Mouse (Mus musculus): ENCODE measurements at regions not wholly inside any gene's neighbourhood (a gene's known extent, or its start where the extent isn't known, plus 50 kb on each side); places are given as distances from the start of the nearest gene placed in this dataset.

- H3K9ac ChIP-seq = no peak overlapping the region
- no peaks in the 10 kb centered on the region for H3K4me1 ChIP-seq
- no peak for ATAC-seq (ENCODE audit: low FRiP score, low read depth)
- 78% methylated on average over 4 of the region's 4 CpGs for WGBS
- H3K36me3 ChIP-seq = no peaks in the 10 kb centered on the region
- H3K4me3 ChIP-seq = no peak overlapping the region
- no peaks in the 10 kb centered on the region for H3K9me3 ChIP-seq
- H3K27me3 ChIP-seq (replicated peaks) = no peaks in the 10 kb centered on the region
- H3K4me2 ChIP-seq (replicated peaks) = no peak overlapping the region
- H3K27ac ChIP-seq = no peak overlapping the region
Measured at GRCm38 (mm10) chr16:75362095-75362494, 223.8 kb downstream of the Lipi start.

- no peak overlapping the region for H3K9ac ChIP-seq
Measured at GRCm38 (mm10) chr16:75360791-75361190, 225.1 kb downstream of the Lipi start.

GRCm38 (mm10) chr16:75353394-75353793, 232.5 kb downstream of the Lipi start:
- WGBS = 91% methylated on average over 1 of the region's 1 CpGs
- H3K4me2 ChIP-seq (replicated peaks) = no peak overlapping the region
- no peak overlapping the region for H3K27ac ChIP-seq
- no peak overlapping the region for H3K9ac ChIP-seq
- H3K4me3 ChIP-seq = no peak overlapping the region
- no peak for ATAC-seq (ENCODE audit: low FRiP score, low read depth)
- H3K4me1 ChIP-seq = no peaks in the 10 kb centered on the region
- no peaks in the 10 kb centered on the region for H3K36me3 ChIP-seq
- H3K9me3 ChIP-seq = no peaks in the 10 kb centered on the region
- H3K27me3 ChIP-seq (replicated peaks) = no peaks in the 10 kb centered on the region

More at GRCm38 (mm10) chr16:75360791-75361190, 225.1 kb downstream of the Lipi start:
- H3K36me3 ChIP-seq = no peaks in the 10 kb centered on the region
- no peak overlapping the region for H3K27ac ChIP-seq
- no peaks in the 10 kb centered on the region for H3K9me3 ChIP-seq
- no peaks in the 10 kb centered on the region for H3K4me1 ChIP-seq
- no peak overlapping the region for H3K4me2 ChIP-seq (replicated peaks)
- no peaks in the 10 kb centered on the region for H3K27me3 ChIP-seq (replicated peaks)
- no peak overlapping the region for H3K4me3 ChIP-seq
- WGBS = 93% methylated on average over 4 of the region's 4 CpGs
- no peak for ATAC-seq (ENCODE audit: low FRiP score, low read depth)

GRCm38 (mm10) chr16:75344201-75344927, 241.5 kb downstream of the Lipi start:
- Histone ChIP-seq H3K27me3 (replicated peaks) (no peaks in the 10 kb centered on the region), H3K9me3 (no peaks in the 10 kb centered on the region), H3K27ac (no peak overlapping the region), H3K4me2 (replicated peaks) (no peak overlapping the region), H3K36me3 (no peaks in the 10 kb centered on the region), H3K4me1 (no peaks in the 10 kb centered on the region), H3K9ac (no peak overlapping the region), H3K4me3 (no peak overlapping the region)
- 0 out of 2 replicates have a peak, but pooled peaks have one; percentile 53 for ATAC-seq (ENCODE audit: low FRiP score, low read depth)
- WGBS = 91% methylated on average over 8 of the region's 8 CpGs

- no peaks in the 10 kb centered on the region for H3K36me3 ChIP-seq
- no peaks in the 10 kb centered on the region for H3K27me3 ChIP-seq (replicated peaks)
- H3K4me2 ChIP-seq (replicated peaks) = no peak overlapping the region
- no peak for ATAC-seq (ENCODE audit: low FRiP score, low read depth)
- no peaks in the 10 kb centered on the region for H3K4me1 ChIP-seq
- no peak overlapping the region for H3K9ac ChIP-seq
- H3K27ac ChIP-seq = no peak overlapping the region
- WGBS = 58% methylated on average over 11 of the region's 11 CpGs
- H3K4me3 ChIP-seq = no peak overlapping the region
- H3K9me3 ChIP-seq = no peaks in the 10 kb centered on the region
Measured at GRCm38 (mm10) chr16:75343028-75343901, 242.6 kb downstream of the Lipi start.

- no peak overlapping the region for H3K9ac ChIP-seq
- H3K4me3 ChIP-seq = no peak overlapping the region
- H3K4me2 ChIP-seq (replicated peaks) = no peak overlapping the region
- H3K36me3 ChIP-seq = no peaks in the 10 kb centered on the region
- H3K4me1 ChIP-seq = no peaks in the 10 kb centered on the region
- H3K27me3 ChIP-seq (replicated peaks) = no peaks in the 10 kb centered on the region
- H3K9me3 ChIP-seq = no peaks in the 10 kb centered on the region
- no peak overlapping the region for H3K27ac ChIP-seq
- no peak for ATAC-seq (ENCODE audit: low FRiP score, low read depth)
- WGBS = 91% methylated on average over 2 of the region's 2 CpGs
Measured at GRCm38 (mm10) chr16:75334228-75334627, 251.6 kb downstream of the Lipi start.

GRCm38 (mm10) chr16:75333750-75334149, 252.1 kb downstream of the Lipi start:
- Histone ChIP-seq H3K9ac (no peak overlapping the region), H3K27ac (no peak overlapping the region), H3K27me3 (replicated peaks) (no peaks in the 10 kb centered on the region), H3K9me3 (no peaks in the 10 kb centered on the region), H3K4me1 (no peaks in the 10 kb centered on the region), H3K4me3 (no peak overlapping the region), H3K36me3 (no peaks in the 10 kb centered on the region), H3K4me2 (replicated peaks) (no peak overlapping the region)
- no peak for ATAC-seq (ENCODE audit: low FRiP score, low read depth)
- 76% methylated on average over 5 of the region's 5 CpGs for WGBS

GRCm38 (mm10) chr16:75332853-75333252, 253.0 kb downstream of the Lipi start:
- Histone ChIP-seq H3K36me3 (no peaks in the 10 kb centered on the region), H3K9me3 (no peaks in the 10 kb centered on the region), H3K27ac (no peak overlapping the region), H3K4me1 (no peaks in the 10 kb centered on the region), H3K9ac (no peak overlapping the region), H3K27me3 (replicated peaks) (no peaks in the 10 kb centered on the region), H3K4me2 (replicated peaks) (no peak overlapping the region), H3K4me3 (no peak overlapping the region)
- ATAC-seq (ENCODE audit: low FRiP score, low read depth) = no peak
- WGBS = 88% methylated on average over 4 of the region's 4 CpGs

- Histone ChIP-seq H3K27me3 (replicated peaks) (no peaks in the 10 kb centered on the region), H3K4me2 (replicated peaks) (no peak overlapping the region), H3K4me3 (no peak overlapping the region), H3K9me3 (no peaks in the 10 kb centered on the region), H3K27ac (no peak overlapping the region), H3K36me3 (no peaks in the 10 kb centered on the region), H3K4me1 (no peaks in the 10 kb centered on the region), H3K9ac (no peak overlapping the region)
- 72% methylated on average over 1 of the region's 1 CpGs for WGBS
- ATAC-seq (ENCODE audit: low FRiP score, low read depth) = peak; percentile 44; the same call in 1 of the 2 replicates
Measured at GRCm38 (mm10) chr16:75325296-75325695, 260.6 kb downstream of the Lipi start.

GRCm38 (mm10) chr16:75304743-75305142, 281.1 kb downstream of the Lipi start:
- ATAC-seq (ENCODE audit: low FRiP score, low read depth) = no peak
- Histone ChIP-seq H3K4me1 (no peaks in the 10 kb centered on the region), H3K36me3 (no peaks in the 10 kb centered on the region), H3K4me3 (no peak overlapping the region), H3K4me2 (replicated peaks) (no peak overlapping the region), H3K27me3 (replicated peaks) (no peaks in the 10 kb centered on the region), H3K9me3 (no peaks in the 10 kb centered on the region), H3K9ac (no peak overlapping the region), H3K27ac (no peak overlapping the region)
- 80% methylated on average over 4 of the region's 4 CpGs for WGBS

- ATAC-seq (ENCODE audit: low FRiP score, low read depth) = no peak
- no peak overlapping the region for H3K4me2 ChIP-seq (replicated peaks)
- H3K27me3 ChIP-seq (replicated peaks) = no peaks in the 10 kb centered on the region
- no peaks in the 10 kb centered on the region for H3K9me3 ChIP-seq
- H3K4me3 ChIP-seq = no peak overlapping the region
- WGBS = 92% methylated on average over 3 of the region's 3 CpGs
- no peak overlapping the region for H3K27ac ChIP-seq
- no peaks in the 10 kb centered on the region for H3K36me3 ChIP-seq
- H3K9ac ChIP-seq = no peak overlapping the region
- no peaks in the 10 kb centered on the region for H3K4me1 ChIP-seq
Measured at GRCm38 (mm10) chr16:75297416-75297815, 288.4 kb downstream of the Lipi start.

GRCm38 (mm10) chr16:75292736-75293428, 293.0 kb downstream of the Lipi start:
- Histone ChIP-seq H3K9me3 (no peaks in the 10 kb centered on the region), H3K4me3 (no peak overlapping the region), H3K4me1 (no peaks in the 10 kb centered on the region), H3K27ac (no peak overlapping the region), H3K4me2 (replicated peaks) (no peak overlapping the region), H3K9ac (no peak overlapping the region), H3K27me3 (replicated peaks) (no peaks in the 10 kb centered on the region), H3K36me3 (no peaks in the 10 kb centered on the region)
- ATAC-seq (ENCODE audit: low FRiP score, low read depth) = no peak
- WGBS = 61% methylated on average over 9 of the region's 9 CpGs
